Mouse (Mus musculus) midbrain, embryonic 15.5 days (tissue): ENCODE data around the gene Suco. TPM values are rescaled to one million over a fixed set of nuclear protein-coding genes. Genes with fewer than 3 reads are reported as not detected.

Source experiments
- ATAC-seq: fragments of 200-750 bp; cut with Nextera tagmentation; replicated peaks from 2 replicates; pipeline ENCODE4 v1.8.0; 2017; ENCODE audit warnings: moderate TSS enrichment
- H3K27ac ChIP-seq: fragments of 300-500 bp; sonication (generic); 2 replicates; pipeline ENCODE4 v1.5.1; 2015; ENCODE audit warnings: mild to moderate bottlenecking, inconsistent platforms
- H3K27me3 ChIP-seq: fragments of 300-500 bp; sonication (generic); replicated peaks from 2 replicates; pipeline ENCODE4 v1.6.1; 2015; ENCODE audit warnings: inconsistent platforms
- H3K36me3 ChIP-seq: fragments of 300-500 bp; sonication (generic); replicated peaks from 2 replicates; pipeline ENCODE4 v1.6.1; 2015; ENCODE audit warnings: inconsistent platforms
- H3K4me1 ChIP-seq: fragments of 300-500 bp; sonication (generic); 2 replicates; pipeline ENCODE4 v1.6.1; 2015; ENCODE audit warnings: inconsistent platforms
- H3K4me2 ChIP-seq: fragments of 300-500 bp; sonication (generic); 2 replicates; pipeline ENCODE4 v1.6.1; 2015; ENCODE audit warnings: inconsistent platforms, mild to moderate bottlenecking, moderate library complexity
- H3K4me3 ChIP-seq: fragments of 300-500 bp; sonication (generic); 2 replicates; pipeline ENCODE4 v1.5.1; 2015; ENCODE audit warnings: mild to moderate bottlenecking, inconsistent platforms
- H3K9ac ChIP-seq: fragments of 300-500 bp; sonication (generic); 2 replicates; pipeline ENCODE4 v1.6.1; 2015; ENCODE audit warnings: mild to moderate bottlenecking, inconsistent platforms
- H3K9me3 ChIP-seq: fragments of 300-500 bp; sonication (generic); 2 replicates; pipeline ENCODE4 v1.6.1; 2016; ENCODE audit warnings: inconsistent platforms
- WGBS: fragments of 180-500 bp; shearing (Covaris S2); methylation state at CpG from one replicate; pipeline ENCODE4 v1.1.7; 2015; ENCODE audit warnings: mixed read lengths; 5-methylcytosine and 5-hydroxymethylcytosine counted together
- polyA plus RNA-seq: library from polyadenylated mRNA; unstranded; fragments of >200 nt; fragmentation: Nextera tagmentation; extraction: Ambion mirVana; gene quantifications from 2 replicates; pipeline ENCODE4 v1.2.1, GENCODE M21; 2015

The Suco gene
- polyA plus RNA-seq, 1 experiment from 2014 or later = 18.4 TPM

GRCm38 (mm10) chr1:161798866-161799265 lies 77.6 kb downstream of the Suco start:
- WGBS = 91% methylated on average over 3 of the region's 3 CpGs
- no peak overlapping the region for H3K4me3 ChIP-seq
- H3K9ac ChIP-seq = no peak overlapping the region
- no peak overlapping the region for H3K27ac ChIP-seq
- no peaks in the 10 kb centered on the region for H3K9me3 ChIP-seq
- no peaks in the 10 kb centered on the region for H3K4me1 ChIP-seq
- H3K27me3 ChIP-seq = no peaks in the 10 kb centered on the region
- H3K4me2 ChIP-seq = no peak overlapping the region
- no peaks in the 10 kb centered on the region for H3K36me3 ChIP-seq
- ATAC-seq = no peak

DNA sequence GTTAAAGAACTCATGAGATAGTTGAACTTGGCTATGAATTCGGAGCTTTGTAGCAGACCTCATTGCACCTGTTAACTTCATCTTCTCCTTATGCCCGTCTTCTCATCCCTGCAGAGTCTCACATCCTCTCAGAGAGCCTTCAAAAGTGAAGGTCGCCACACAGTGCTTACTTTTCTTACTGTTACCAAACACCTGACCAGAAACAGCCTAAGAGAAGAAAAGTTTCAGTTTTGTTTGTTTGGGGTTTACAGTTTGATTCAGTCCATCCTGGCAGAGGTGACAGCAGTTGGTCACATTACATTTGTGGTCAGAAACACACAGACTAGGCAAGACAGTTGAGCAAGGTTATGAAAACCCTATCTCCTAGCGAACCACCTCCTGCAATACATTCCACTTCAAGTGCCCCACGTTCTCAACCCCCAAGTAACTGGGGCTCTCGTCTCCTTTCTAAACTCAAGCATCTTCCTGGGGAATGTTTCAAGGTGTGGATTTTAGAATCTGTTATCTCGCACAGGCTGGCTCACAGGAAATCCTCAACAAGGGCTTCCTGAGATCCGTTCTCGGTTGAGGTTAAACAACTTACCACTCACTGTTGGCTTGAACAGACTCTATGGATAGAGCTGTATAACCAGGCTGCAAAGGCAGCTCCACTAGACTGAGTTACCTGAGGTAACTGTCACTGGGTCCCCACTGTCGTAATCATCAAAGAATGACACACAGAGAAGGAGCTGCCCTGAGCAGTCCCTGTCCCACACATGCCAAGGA lies 81.9 kb downstream of the Suco start:
- Histone ChIP-seq H3K36me3 (no peaks in the 10 kb centered on the region), H3K9me3 (no peaks in the 10 kb centered on the region), H3K4me3 (no peak overlapping the region), H3K4me2 (no peak overlapping the region), H3K27me3 (no peaks in the 10 kb centered on the region), H3K4me1 (no peaks in the 10 kb centered on the region), H3K9ac (no peak overlapping the region), H3K27ac (no peak overlapping the region)
- no peak for ATAC-seq
- WGBS = 87% methylated on average over 10 of the region's 10 CpGs

DNA sequence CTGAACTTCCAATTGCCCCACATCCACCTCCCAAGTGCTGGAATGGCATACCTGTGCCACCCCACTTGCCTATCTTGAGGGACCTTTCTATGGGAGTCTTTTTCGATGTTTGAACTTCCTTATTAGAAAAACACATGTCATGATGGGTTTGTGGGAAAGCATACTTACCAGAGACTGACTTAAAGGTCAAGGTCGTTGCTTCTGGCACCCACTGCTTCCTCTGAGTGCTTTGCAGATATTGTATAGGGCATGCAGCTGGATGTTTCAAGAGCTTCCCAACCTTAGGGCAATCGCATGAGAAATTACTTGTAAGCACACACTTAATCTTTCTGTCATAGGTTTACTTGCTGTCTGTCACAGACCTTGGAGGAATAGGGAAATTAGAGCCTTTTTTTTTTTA lies 83.2 kb downstream of the Suco start:
- Histone ChIP-seq H3K27ac (no peak overlapping the region), H3K36me3 (no peaks in the 10 kb centered on the region), H3K9ac (no peak overlapping the region), H3K27me3 (no peaks in the 10 kb centered on the region), H3K4me2 (no peak overlapping the region), H3K4me1 (no peaks in the 10 kb centered on the region), H3K4me3 (no peak overlapping the region), H3K9me3 (no peaks in the 10 kb centered on the region)
- ATAC-seq = no peak
- WGBS = 81% methylated on average over 3 of the region's 3 CpGs

GRCm38 (mm10) chr1:161792687-161792969 lies 83.9 kb downstream of the Suco start:
- no peak overlapping the region for H3K27ac ChIP-seq
- no peaks in the 10 kb centered on the region for H3K36me3 ChIP-seq
- H3K4me3 ChIP-seq = no peak overlapping the region
- no peaks in the 10 kb centered on the region for H3K9me3 ChIP-seq
- ATAC-seq = no peak
- no peak overlapping the region for H3K4me2 ChIP-seq
- H3K27me3 ChIP-seq = no peaks in the 10 kb centered on the region
- no peak overlapping the region for H3K9ac ChIP-seq
- H3K4me1 ChIP-seq = no peaks in the 10 kb centered on the region
- 90% methylated on average over 4 of the region's 4 CpGs for WGBS

GRCm38 (mm10) chr1:161791854-161792686 lies 84.4 kb downstream of the Suco start:
- H3K4me3 ChIP-seq = no peak overlapping the region
- H3K4me2 ChIP-seq = no peak overlapping the region
- H3K9ac ChIP-seq = no peak overlapping the region
- H3K27ac ChIP-seq = no peak overlapping the region
- H3K27me3 ChIP-seq = no peaks in the 10 kb centered on the region
- no peaks in the 10 kb centered on the region for H3K9me3 ChIP-seq
- ATAC-seq = no peak
- 90% methylated on average over 8 of the region's 8 CpGs for WGBS
- H3K4me1 ChIP-seq = no peaks in the 10 kb centered on the region
- no peaks in the 10 kb centered on the region for H3K36me3 ChIP-seq

DNA sequence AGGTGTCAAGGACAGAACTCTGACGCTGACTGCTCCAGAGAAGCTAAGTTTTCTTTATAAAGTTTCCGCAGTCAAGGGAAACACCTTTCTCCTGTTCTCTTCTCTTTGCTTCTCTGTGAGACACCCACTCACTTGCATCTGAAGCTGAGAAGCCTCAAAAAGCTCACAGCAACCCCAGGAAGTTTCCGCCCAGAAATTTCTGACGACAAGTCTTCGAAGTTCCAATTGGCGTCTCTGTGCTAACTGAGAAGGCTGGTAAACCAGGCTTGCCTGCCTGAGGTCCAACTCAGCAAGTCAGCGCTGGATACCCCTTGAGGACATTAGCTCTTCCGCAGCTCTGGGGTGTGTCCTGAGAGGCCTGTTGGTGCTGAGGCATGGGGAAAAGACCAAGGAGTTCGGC lies 88.1 kb downstream of the Suco start, which contains the start of gene Fasl:
TSS of gene Fasl (minus strand) at position 157 of the 400 bp plus-strand sequence.
- no peaks in the 10 kb centered on the region for H3K27me3 ChIP-seq
- ATAC-seq = no peak
- no peak within 1 kb of the TSS for H3K4me3 ChIP-seq
- WGBS = 92% methylated on average over 9 of the region's 9 CpGs
- H3K4me1 ChIP-seq = no peaks in the 10 kb centered on the region
- H3K9me3 ChIP-seq = no peaks in the 10 kb centered on the region
- H3K27ac ChIP-seq = no peak within 1 kb of the TSS
- H3K36me3 ChIP-seq = no peaks in the 10 kb centered on the region
- H3K9ac ChIP-seq = no peak within 1 kb of the TSS
- no peak within 1 kb of the TSS for H3K4me2 ChIP-seq

GRCm38 (mm10) chr1:161782725-161783124 lies 93.8 kb downstream of the Suco start:
- Histone ChIP-seq H3K4me1 (no peaks in the 10 kb centered on the region), H3K9me3 (no peaks in the 10 kb centered on the region)
- no peak for ATAC-seq

GRCm38 (mm10) chr1:161781594-161781993 lies 94.9 kb downstream of the Suco start:
- Histone ChIP-seq H3K4me2 (no peak overlapping the region), H3K27me3 (no peaks in the 10 kb centered on the region), H3K9me3 (no peaks in the 10 kb centered on the region), H3K9ac (no peak overlapping the region), H3K27ac (no peak overlapping the region), H3K36me3 (no peaks in the 10 kb centered on the region), H3K4me3 (no peak overlapping the region), H3K4me1 (no peaks in the 10 kb centered on the region)
- no peak for ATAC-seq
- 89% methylated on average over 5 of the region's 5 CpGs for WGBS

More at GRCm38 (mm10) chr1:161782725-161783124, 93.8 kb downstream of the Suco start:
- Histone ChIP-seq H3K36me3 (no peaks in the 10 kb centered on the region), H3K27ac (no peak overlapping the region), H3K9ac (no peak overlapping the region), H3K4me2 (no peak overlapping the region), H3K4me3 (no peak overlapping the region), H3K27me3 (no peaks in the 10 kb centered on the region)
- WGBS = 80% methylated on average over 2 of the region's 2 CpGs

- Histone ChIP-seq H3K4me2 (no peak overlapping the region), H3K27me3 (no peaks in the 10 kb centered on the region), H3K4me3 (no peak overlapping the region), H3K9ac (no peak overlapping the region), H3K4me1 (no peaks in the 10 kb centered on the region), H3K36me3 (no peaks in the 10 kb centered on the region), H3K9me3 (no peaks in the 10 kb centered on the region), H3K27ac (no peak overlapping the region)
- no peak for ATAC-seq
Measured at GRCm38 (mm10) chr1:161779057-161779456, 97.4 kb downstream of the Suco start.

DNA sequence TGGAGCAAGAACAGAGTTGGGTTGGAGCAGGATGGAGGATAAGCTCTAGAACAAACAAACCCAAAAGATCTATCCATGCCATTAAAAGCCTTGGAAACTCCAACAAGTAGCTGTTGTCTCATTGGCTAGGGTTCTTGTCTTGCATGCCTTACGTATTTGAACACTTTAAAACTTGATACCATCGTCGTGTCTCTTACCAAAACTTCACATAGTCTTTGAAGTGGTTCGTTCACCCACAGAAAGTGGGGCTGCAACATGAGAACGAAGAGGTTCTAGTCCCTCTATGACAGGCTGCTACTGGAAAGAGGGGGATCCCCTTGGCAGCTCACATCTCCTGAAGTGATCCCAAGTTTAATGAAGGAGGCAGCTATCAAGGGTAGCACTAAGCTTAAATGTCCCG lies 101.3 kb downstream of the Suco start:
- WGBS = 86% methylated on average over 6 of the region's 6 CpGs

DNA sequence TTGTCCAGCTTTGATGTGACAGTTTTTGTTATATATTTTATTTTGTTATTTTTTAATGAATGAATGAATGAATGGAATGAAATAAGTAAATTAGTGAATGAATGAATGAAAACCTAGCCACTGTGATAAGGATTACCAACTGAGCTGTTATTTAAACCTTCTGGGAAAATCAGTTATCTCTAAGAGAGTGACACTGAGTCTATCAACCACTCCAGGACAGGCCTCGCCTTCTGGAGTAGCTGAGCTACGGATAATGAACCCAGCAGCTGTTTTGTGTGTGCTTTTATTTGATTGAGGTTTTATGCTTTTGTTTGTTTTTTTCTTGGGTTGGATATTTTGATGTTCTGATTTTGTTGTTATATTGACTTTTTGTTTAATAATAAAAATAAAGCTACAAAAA lies 105.2 kb downstream of the Suco start:
- no peak for ATAC-seq
- H3K4me3 ChIP-seq = no peak overlapping the region
- no peak overlapping the region for H3K4me2 ChIP-seq
- no peak overlapping the region for H3K27ac ChIP-seq
- H3K27me3 ChIP-seq = no peaks in the 10 kb centered on the region
- no peaks in the 10 kb centered on the region for H3K9me3 ChIP-seq
- 79% methylated on average over 2 of the region's 2 CpGs for WGBS
- H3K36me3 ChIP-seq = no peaks in the 10 kb centered on the region
- no peak overlapping the region for H3K9ac ChIP-seq
- H3K4me1 ChIP-seq = no peaks in the 10 kb centered on the region

More for the DNA sequence above, 101.3 kb downstream of the Suco start:
- H3K27me3 ChIP-seq = no peaks in the 10 kb centered on the region
- H3K27ac ChIP-seq = no peak overlapping the region
- no peak overlapping the region for H3K4me3 ChIP-seq
- no peak for ATAC-seq
- no peak overlapping the region for H3K9ac ChIP-seq
- no peaks in the 10 kb centered on the region for H3K9me3 ChIP-seq
- no peak overlapping the region for H3K4me2 ChIP-seq
- H3K4me1 ChIP-seq = no peaks in the 10 kb centered on the region
- no peaks in the 10 kb centered on the region for H3K36me3 ChIP-seq

DNA sequence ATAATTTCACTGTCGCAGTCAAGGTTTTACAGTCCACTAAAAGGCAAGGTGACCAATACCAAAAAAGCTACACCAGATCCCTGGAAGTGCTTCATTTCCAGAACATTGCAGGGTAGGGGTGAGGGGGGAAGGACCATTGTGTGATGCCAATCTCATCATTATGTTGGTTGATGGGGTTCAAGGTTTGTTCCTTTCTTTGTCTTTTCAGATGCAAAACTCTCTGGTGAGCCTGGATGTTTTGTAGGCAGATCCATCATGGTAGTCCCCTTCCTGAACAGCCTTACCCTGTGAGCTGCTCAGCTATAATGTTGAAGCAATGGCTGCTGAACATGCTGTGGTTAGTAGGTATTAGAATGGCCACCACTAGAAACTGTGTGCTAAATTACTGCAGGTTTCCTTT lies 107.2 kb downstream of the Suco start:
- ATAC-seq = no peak
- H3K9ac ChIP-seq = no peak overlapping the region

GRCm38 (mm10) chr1:161767101-161767524 lies 109.4 kb downstream of the Suco start:
- 73% methylated on average over 12 of the region's 12 CpGs for WGBS
- H3K27me3 ChIP-seq = no peaks in the 10 kb centered on the region
- H3K36me3 ChIP-seq = no peaks in the 10 kb centered on the region
- H3K27ac ChIP-seq = no peak overlapping the region
- no peak for ATAC-seq
- no peak overlapping the region for H3K4me2 ChIP-seq
- no peak overlapping the region for H3K4me3 ChIP-seq
- no peaks in the 10 kb centered on the region for H3K9me3 ChIP-seq
- no peak overlapping the region for H3K9ac ChIP-seq
- H3K4me1 ChIP-seq = no peaks in the 10 kb centered on the region

More for the DNA sequence above, 107.2 kb downstream of the Suco start:
- no peak overlapping the region for H3K27ac ChIP-seq
- H3K9me3 ChIP-seq = no peaks in the 10 kb centered on the region
- no peaks in the 10 kb centered on the region for H3K36me3 ChIP-seq
- WGBS = 95% methylated on average over 1 of the region's 1 CpGs
- H3K4me3 ChIP-seq = no peak overlapping the region
- no peak overlapping the region for H3K4me2 ChIP-seq
- H3K27me3 ChIP-seq = no peaks in the 10 kb centered on the region
- no peaks in the 10 kb centered on the region for H3K4me1 ChIP-seq
